Comparison of ENCODE assay signal across 22 mouse cellular contexts in genomic region chr3:90374368-90374767, GRCm38 (mm10). TPM values are rescaled to one million over a fixed set of nuclear protein-coding genes. Genes with fewer than 3 reads are reported as not detected.
A peak's percentile ranks its signal among the peaks of the same experiment; 100 is the strongest.
DNase-seq lines count a peak whose midpoint lies in the region; ATAC-seq and TF ChIP-seq lines count a peak whose summit lies in the region.
"Had no signal": no experiment of that assay in that cellular context is flagged by ENCODE, and none has a peak within 500 bp of the region (broad histone marks: within the 10 kb centered on the region; RNA-seq: fewer than 3 reads in every experiment).

No protein-coding gene starts in this region.

- CTCF ChIA-PET in Patski (lab: Charles Lee) = interaction anchor here (0.9 to 2.6 kb wide), 13 partner anchors 9 to 154 kb away, joined by 3 to 13 read pairs (median 6); partner anchors contain the start of genes Dennd4b and Slc27a3

- no peak overlapping the region for H3K4me3 ChIP-seq in kidney, embryonic 15.5 days (replicated peaks)
- H3K4me3 ChIP-seq in liver, adult 2 months (ENCODE audit: insufficient read depth, low read depth, low read length) = no peak overlapping the region
- no peak overlapping the region for H3K4me3 ChIP-seq in liver, postnatal 0 days (ENCODE audit: low read depth, low read length)
- H3K4me3 ChIP-seq: forebrain, embryonic 12.5 days; gastrocnemius, adult 2 months; layer of hippocampus, adult 2 months; limb, embryonic 12.5 days; lung, embryonic 15.5 days; midbrain, embryonic 15.5 days had no signal

- no peak overlapping the region for H3K9ac ChIP-seq in kidney, embryonic 15.5 days
- no peak overlapping the region for H3K9ac ChIP-seq in liver, adult 2 months (ENCODE audit: low read depth, low read length)
- no peak overlapping the region for H3K9ac ChIP-seq in liver, postnatal 0 days (replicated peaks)
- H3K9ac ChIP-seq: forebrain, embryonic 12.5 days; limb, embryonic 12.5 days; liver, embryonic 14.5 days; lung, embryonic 15.5 days; midbrain, embryonic 15.5 days had no signal

- ATAC-seq in kidney, embryonic 15.5 days (replicated peaks; ENCODE audit: low FRiP score) = no peak
- ATAC-seq in liver, postnatal 0 days = no peak
- ATAC-seq in Patski = peak; percentile 70
- ATAC-seq in monocyte, adult 5-6 weeks (replicated peaks; ENCODE audit: insufficient number of reproducible peaks, low FRiP score, low TSS enrichment, poor library complexity, severe bottlenecking) = 0 out of 2 replicates have a peak, but pooled peaks have one; percentile 9
- ATAC-seq in activated CD4-positive, CD25-positive, alpha-beta regulatory T cell, adult 4 months = no peak
- ATAC-seq: CD4-positive, CD25-positive, alpha-beta regulatory T cell, adult 4 months; midbrain, embryonic 15.5 days had no signal

- no peaks in the 10 kb centered on the region for H3K27me3 ChIP-seq in kidney, embryonic 15.5 days
- H3K27me3 ChIP-seq in liver, adult 2 months (ENCODE audit: control insufficient read depth, insufficient read depth, low read length) = no peaks in the 10 kb centered on the region
- H3K27me3 ChIP-seq in liver, postnatal 0 days (ENCODE audit: insufficient read depth, low read length) = no peaks in the 10 kb centered on the region
- no peaks in the 10 kb centered on the region for H3K27me3 ChIP-seq in Patski
- H3K27me3 ChIP-seq: forebrain, embryonic 12.5 days; limb, embryonic 12.5 days; lung, embryonic 15.5 days; midbrain, embryonic 15.5 days had no signal

- H3K9me3 ChIP-seq in kidney, embryonic 15.5 days (replicated peaks) = no peaks in the 10 kb centered on the region
- no peaks in the 10 kb centered on the region for H3K9me3 ChIP-seq in liver, postnatal 0 days (ENCODE audit: low read length)
- H3K9me3 ChIP-seq: forebrain, embryonic 12.5 days; limb, embryonic 12.5 days; lung, embryonic 15.5 days; midbrain, embryonic 15.5 days had no signal

- H3K27ac ChIP-seq in kidney, embryonic 15.5 days = no peak overlapping the region
- no peak overlapping the region for H3K27ac ChIP-seq in liver, adult 2 months (replicated peaks; ENCODE audit: insufficient read depth, low read depth, low read length)
- no peak overlapping the region for H3K27ac ChIP-seq in liver, postnatal 0 days (ENCODE audit: low read depth)
- H3K27ac ChIP-seq: forebrain, embryonic 12.5 days; gastrocnemius, adult 2 months; hindbrain, postnatal 0 days; layer of hippocampus, adult 2 months; limb, embryonic 12.5 days; liver, embryonic 14.5 days; lung, embryonic 15.5 days; midbrain, embryonic 15.5 days had no signal

- H3K36me3 ChIP-seq in kidney, embryonic 15.5 days = no peaks in the 10 kb centered on the region
- H3K36me3 ChIP-seq in liver, adult 2 months (ENCODE audit: control insufficient read depth, insufficient read depth, low read length) = no peaks in the 10 kb centered on the region
- no peaks in the 10 kb centered on the region for H3K36me3 ChIP-seq in liver, postnatal 0 days (replicated peaks; ENCODE audit: insufficient read depth, low read length)
- H3K36me3 ChIP-seq: forebrain, embryonic 12.5 days; limb, embryonic 12.5 days; lung, embryonic 15.5 days; midbrain, embryonic 15.5 days had no signal

- H3K4me1 ChIP-seq in kidney, embryonic 15.5 days = no peaks in the 10 kb centered on the region
- 0 out of 2 replicates have a peak, but pooled peaks cover 2% of the 10 kb centered on the region for H3K4me1 ChIP-seq in liver, adult 2 months (ENCODE audit: control insufficient read depth, insufficient read depth, low read length)
- 0 out of 2 replicates have a peak, but pooled peaks cover 3% of the 10 kb centered on the region for H3K4me1 ChIP-seq in liver, postnatal 0 days (ENCODE audit: insufficient read depth)
- H3K4me1 ChIP-seq: limb, embryonic 12.5 days; midbrain, embryonic 15.5 days had no signal

- POLR2A ChIA-PET in Patski (lab: Charles Lee) = interaction anchor here (0.6 to 1.5 kb wide), 4 partner anchors 9 to 174 kb away, joined by 3 to 6 read pairs (median 4); no protein-coding TSS in a partner anchor

- in situ Hi-C loops in Patski (cut with MboI; ENCODE audit: low pct_unique_long_range_greater_than_20kb) = loop anchor here (5.0 kb wide), 1 partner anchor 152 kb away; no protein-coding TSS in a partner anchor

- H3K4me2 ChIP-seq in kidney, embryonic 15.5 days = no peak overlapping the region
- H3K4me2 ChIP-seq in liver, postnatal 0 days (ENCODE audit: low read depth, low read length) = no peak overlapping the region
- H3K4me2 ChIP-seq: forebrain, embryonic 12.5 days; limb, embryonic 12.5 days; lung, embryonic 15.5 days; midbrain, embryonic 15.5 days had no signal

- TF ChIP-seq CTCF in liver, adult 2 months (IDR thresholded peaks at IDR 0.05; ENCODE audit: low read depth, low read length) = no peak
- TF ChIP-seq CTCF in liver, postnatal 0 days (IDR thresholded peaks at IDR 0.05; ENCODE audit: low read depth) = no peak
- TF ChIP-seq CTCF in Patski (IDR thresholded peaks at IDR 0.05) = no peak

- no peaks in the 10 kb centered on the region for H3K79me2 ChIP-seq in liver, adult 2 months (ENCODE audit: control insufficient read depth, insufficient read depth, low read length)

- no peak for TF ChIP-seq EP300 in liver, postnatal 0 days (IDR thresholded peaks at IDR 0.05; ENCODE audit: low read depth)

- no peak for TF ChIP-seq POLR2A in liver, adult 2 months (IDR thresholded peaks at IDR 0.05; ENCODE audit: extremely low read depth, insufficient read depth, low read length)

- DNase-seq in kidney, adult 11 months = peak; percentile 41
- DNase-seq in liver, adult 2 months (ENCODE audit: extremely low read depth, low read depth, low spot score) = peak; percentile 12
- no peak for DNase-seq in liver, postnatal 0 days
- peak; percentile 41 for DNase-seq in Patski (ENCODE audit: low read depth, low spot score)
- no peak for DNase-seq in lung, postnatal 14 days
- DNase-seq: cerebellum, adult 11 months; cerebellum, adult 9-11 months; gastrocnemius, adult 2 months; layer of hippocampus, postnatal 36 days; lung, postnatal 4 days; thymus, postnatal 25 days had no signal

- 66% methylated on average over 4 of the region's 4 CpGs for WGBS in kidney, embryonic 15.5 days
- 78% methylated on average over 4 of the region's 4 CpGs for WGBS in liver, adult 2 months
- 78% methylated on average over 4 of the region's 4 CpGs for WGBS in liver, postnatal 0 days (ENCODE audit: insufficient replicate concordance)

RNA-seq across cellular contexts. Expression of gene Slc27a3, which starts 15.4 kb away (rescaled TPM):
- 15.4 and 17.3 TPM in 2 replicates for polyA plus RNA-seq in kidney, embryonic 15.5 days (2015; fragmentation: Nextera tagmentation; extraction: Ambion mirVana)
- total RNA-seq in liver, adult 2 months (2014; rRNA removed) = 0.37 and 1.1 TPM in 2 replicates
- polyA plus RNA-seq in liver, adult 2 months (2012; rRNA removed) = 1.00 and 2.3 TPM in 2 replicates
- 0.58 and 0.69 TPM in 2 replicates for polyA plus RNA-seq in liver, postnatal 0 days (2015; fragmentation: Nextera tagmentation; extraction: Ambion mirVana)
- 2.9 TPM for polyA plus RNA-seq in Patski (2021)
- 2.1 TPM in 1 of 3 replicates, not detected in the others for total RNA-seq in monocyte, adult 5-6 weeks (2017)
- under 1 TPM in 1 of 2 experiments, not detected in 1; 0.21 TPM for polyA plus RNA-seq in activated CD4-positive, CD25-positive, alpha-beta regulatory T cell, adult 4 months (2017; shearing (Covaris generic))

RNA-seq across cellular contexts. Expression of gene Ints3, which starts 59.1 kb away (rescaled TPM):
- polyA plus RNA-seq in kidney, embryonic 15.5 days (2015; fragmentation: Nextera tagmentation; extraction: Ambion mirVana) = 32.9 and 38.1 TPM in 2 replicates
- 8.9 and 11.3 TPM in 2 replicates for total RNA-seq in liver, adult 2 months (2014; rRNA removed)
- polyA plus RNA-seq in liver, adult 2 months (2012; rRNA removed) = 11.4 and 12.4 TPM in 2 replicates
- 4.0 and 4.6 TPM in 2 replicates for polyA plus RNA-seq in liver, postnatal 0 days (2015; fragmentation: Nextera tagmentation; extraction: Ambion mirVana)
- 77.8 TPM for polyA plus RNA-seq in Patski (2021)
- total RNA-seq in monocyte, adult 5-6 weeks (2017) = 11.7 to 26.5 TPM (median 12.9 TPM) in 3 replicates
- 10 to 100 TPM; 13.8 to 17.2 TPM for polyA plus RNA-seq in activated CD4-positive, CD25-positive, alpha-beta regulatory T cell, adult 4 months (2017; shearing (Covaris generic))

Comparison
In these comparisons a context has a peak if more than half of its experiments do, and no peak if none do; other contexts are left out.
1. DNase-seq: peak in kidney, adult 11 months (single experiment), liver, adult 2 months (single experiment) and Patski (single experiment); none in liver, postnatal 0 days (single experiment) and lung, postnatal 14 days (single experiment).
2. ATAC-seq: peak in Patski (single experiment) and monocyte, adult 5-6 weeks (single experiment); none in kidney, embryonic 15.5 days (single experiment), liver, postnatal 0 days (single experiment) and activated CD4-positive, CD25-positive, alpha-beta regulatory T cell, adult 4 months (single experiment).